Mouse (Mus musculus) Muller cell, postnatal 12 days (primary cell): ENCODE measurements around the gene Nit1.
"Not testable (repeated sequence)": the region's sequence is repeated elsewhere in the genome, so short reads cannot be mapped to it uniquely, and the experiment has no call there.

Source experiments
- DNase-seq: peaks from one replicate; pipeline ENCODE4 v3.0.0-alpha.2; 2015; ENCODE audit errors: inconsistent ontology term

Gene Nit1

DNA sequence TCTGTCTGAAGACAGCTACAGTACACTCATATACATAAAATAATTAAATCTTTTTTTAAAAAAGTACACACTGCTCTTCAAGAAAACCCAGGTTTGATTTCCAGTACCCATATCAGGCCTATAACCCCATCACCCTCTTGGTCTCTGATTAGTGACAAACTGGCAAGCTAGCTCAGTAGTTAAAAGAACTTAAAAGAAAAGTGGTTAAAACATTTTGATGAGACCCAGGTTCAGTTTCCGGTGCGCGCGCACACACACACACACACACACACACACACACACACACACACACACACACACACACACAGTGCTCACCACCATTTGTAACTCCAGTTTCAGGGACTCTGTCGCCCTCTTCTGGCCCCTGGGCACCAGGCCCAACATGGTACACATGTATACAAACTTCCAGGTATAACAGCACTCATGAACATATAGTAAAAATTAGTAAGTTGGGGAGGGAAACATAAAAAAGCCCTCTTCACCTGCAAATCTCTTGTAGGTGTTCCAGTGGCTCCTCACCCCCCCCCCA is 10.4 kb upstream of the Nit1 start:
- no peak for DNase-seq

DNA sequence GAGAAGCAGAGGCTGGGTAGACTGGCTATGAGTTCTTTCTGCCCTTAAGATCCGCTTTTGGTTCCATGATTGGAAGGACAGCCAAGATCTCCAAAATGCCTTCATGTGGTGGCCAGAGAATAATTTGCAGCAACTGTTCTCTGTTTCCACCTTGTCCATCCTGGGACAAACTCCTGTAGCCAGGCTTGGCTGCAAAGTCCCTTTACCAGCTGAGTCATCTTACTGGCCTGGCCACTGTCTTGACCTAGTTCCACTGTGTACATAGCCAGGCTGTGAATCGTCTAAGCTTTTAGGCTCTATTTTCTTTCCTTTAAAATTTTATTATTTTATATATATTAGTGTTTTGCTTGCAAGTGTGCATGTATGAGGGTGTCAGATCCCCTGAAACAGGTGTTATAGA is 3.8 kb upstream of the Nit1 start:
- DNase-seq: no peak

DNA sequence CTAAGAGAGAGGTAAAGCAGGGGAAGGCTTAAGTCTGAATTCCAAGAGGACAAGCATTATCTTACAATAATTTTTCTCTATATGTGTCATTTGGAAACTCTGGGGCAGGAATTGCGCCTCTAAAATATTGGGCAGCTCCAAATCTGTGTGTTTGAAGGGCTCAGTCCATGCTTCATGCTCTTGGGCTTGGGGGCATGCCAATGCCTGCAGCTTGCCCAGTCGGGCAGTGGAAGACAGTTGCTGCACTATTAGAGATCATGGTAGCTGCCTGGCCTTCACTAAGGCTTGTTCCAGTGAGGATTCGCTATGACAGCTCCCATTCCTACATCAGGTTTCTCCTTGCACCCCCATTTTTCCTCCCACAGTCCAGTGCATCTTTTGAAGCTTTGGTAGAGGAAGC is 3.2 kb upstream of the Nit1 start:
- no peak for DNase-seq

DNA sequence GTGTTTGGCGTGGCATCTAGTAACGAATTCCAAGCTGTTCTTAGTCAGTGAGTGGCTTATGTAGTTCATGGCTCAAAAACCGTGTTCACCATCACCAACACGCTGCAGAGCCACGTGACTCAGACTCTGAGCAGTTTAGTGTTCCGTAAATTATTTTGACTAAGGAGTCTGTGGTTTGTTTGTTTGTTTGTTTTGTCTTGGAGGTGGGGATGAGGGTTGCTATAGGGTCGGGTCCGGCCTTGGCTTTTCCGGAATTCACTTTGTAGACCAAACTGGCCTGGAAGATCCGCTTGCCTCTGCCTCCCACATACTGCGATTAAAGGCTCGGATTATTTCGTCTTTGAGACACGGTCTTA is 627 bp upstream of the Nit1 start:
- peak; percentile 39 for DNase-seq

DNA sequence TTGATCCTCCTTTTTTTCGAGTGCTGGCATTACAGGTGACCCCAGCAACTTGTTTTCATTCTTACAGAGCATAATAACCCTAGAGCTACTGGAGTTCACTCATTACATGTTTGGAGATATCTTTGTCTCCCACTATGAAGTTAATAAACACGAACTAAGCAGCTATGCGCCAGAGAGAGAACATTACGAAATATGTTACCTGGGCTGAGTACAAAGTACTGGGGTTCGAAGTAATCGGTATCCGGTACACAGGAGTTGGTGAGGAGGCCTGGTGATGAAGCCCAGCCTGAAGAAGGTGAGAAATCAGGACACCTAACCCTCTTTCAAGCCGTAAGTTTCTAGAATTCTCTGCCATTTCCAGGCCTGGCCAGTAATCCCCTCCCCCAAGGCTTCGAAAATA is 731 bp downstream of the Nit1 start:
- no peak for DNase-seq

DNA sequence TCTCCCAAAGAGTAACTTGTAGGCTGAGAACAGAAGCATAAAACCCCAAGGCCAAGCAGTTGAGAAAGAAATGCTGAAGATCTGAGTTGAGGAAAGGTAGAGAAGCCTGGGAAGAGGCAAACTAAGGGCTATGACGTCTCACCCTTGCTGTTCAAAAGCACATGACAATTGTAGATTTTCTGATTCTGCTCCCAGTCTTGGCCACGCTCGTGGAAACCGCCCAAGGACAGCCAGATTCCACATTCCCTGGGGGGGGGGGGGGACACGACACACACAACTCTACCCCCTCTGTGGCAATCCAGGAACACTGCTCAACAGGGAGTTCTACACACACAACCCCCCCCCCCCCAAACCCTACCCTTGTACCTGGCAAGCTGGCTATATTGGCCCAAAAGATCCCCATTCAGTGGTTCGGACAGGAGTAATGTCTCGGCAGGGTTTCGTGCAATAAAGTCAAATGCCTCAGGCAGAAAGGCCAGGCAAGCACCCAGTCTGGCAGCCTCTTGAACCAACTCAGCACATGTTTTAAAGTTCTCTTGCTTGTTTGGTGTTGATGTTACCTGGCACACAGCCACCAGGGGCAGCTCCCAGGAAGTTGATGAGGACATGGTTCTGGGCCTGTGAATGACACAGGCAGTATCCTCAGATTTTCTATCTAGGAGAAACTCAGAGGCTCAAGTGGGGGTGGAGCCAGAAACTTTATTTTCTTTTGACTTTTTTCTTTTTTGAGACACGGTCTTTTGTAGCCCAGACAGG is 1.3 kb downstream of the Nit1 start:
- DNase-seq: no peak

DNA sequence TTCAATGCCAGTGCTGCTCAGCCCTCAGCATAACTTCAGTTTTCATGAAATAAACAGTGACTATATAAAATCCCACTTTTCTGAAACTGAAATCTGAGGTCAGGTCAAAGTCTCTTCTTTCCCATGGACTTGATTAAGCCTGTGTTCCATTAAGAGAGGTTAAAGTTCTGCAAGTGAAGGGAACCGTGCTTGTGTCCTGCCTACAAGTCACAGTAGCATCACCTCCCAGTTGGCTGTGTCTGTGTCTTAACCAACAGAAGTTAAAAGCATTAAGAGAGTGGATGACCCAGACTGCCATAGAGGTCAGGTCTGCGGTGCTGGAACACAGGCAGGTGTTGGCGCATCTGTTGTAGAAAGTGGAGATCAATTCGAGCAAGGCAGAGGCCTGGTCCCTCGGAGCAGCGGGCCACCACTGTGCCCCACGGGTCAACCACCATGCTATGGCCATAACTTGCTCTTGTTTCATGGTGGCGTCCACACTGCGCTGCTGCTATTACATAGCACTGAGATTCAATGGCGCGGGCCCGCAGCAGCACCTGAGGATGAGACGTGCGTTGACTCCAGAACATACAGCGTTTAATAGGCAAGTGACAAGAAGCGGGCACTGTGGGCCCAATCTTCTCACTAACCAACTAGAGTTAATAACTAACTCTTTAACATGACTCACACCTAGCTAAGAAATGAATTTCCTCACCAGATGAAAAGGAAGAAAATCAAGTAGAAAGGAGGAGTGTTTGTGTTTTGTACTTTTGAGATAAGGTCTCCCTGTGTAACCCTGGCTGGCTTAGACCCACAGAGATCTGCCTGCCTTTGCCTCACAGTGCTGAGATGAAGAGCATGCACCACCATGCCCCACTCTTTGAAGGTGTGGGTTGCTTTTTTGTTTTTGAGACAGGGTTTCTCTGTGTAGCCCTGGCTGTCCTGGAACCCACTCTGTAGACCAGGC is 2.9 kb downstream of the Nit1 start:
- no peak for DNase-seq

DNA sequence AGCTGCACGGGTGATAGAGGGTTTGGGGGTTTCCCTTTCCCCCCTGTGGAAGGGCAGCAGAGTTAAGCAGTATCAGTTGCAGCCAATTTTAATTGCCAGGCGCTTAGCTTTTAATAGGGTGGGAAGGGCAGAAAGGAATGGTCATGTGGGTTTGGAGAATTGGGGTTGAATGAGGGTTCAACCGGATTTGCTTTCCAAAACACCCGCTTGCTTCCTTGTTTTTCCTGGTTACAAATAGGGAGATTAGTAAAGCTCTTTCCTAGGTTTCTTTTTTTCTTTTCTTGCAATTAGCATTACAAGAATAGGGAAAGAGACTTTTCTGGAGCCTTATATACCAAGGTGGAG is 15.3 kb downstream of the Nit1 start:
- peak; percentile 65 for DNase-seq

DNA sequence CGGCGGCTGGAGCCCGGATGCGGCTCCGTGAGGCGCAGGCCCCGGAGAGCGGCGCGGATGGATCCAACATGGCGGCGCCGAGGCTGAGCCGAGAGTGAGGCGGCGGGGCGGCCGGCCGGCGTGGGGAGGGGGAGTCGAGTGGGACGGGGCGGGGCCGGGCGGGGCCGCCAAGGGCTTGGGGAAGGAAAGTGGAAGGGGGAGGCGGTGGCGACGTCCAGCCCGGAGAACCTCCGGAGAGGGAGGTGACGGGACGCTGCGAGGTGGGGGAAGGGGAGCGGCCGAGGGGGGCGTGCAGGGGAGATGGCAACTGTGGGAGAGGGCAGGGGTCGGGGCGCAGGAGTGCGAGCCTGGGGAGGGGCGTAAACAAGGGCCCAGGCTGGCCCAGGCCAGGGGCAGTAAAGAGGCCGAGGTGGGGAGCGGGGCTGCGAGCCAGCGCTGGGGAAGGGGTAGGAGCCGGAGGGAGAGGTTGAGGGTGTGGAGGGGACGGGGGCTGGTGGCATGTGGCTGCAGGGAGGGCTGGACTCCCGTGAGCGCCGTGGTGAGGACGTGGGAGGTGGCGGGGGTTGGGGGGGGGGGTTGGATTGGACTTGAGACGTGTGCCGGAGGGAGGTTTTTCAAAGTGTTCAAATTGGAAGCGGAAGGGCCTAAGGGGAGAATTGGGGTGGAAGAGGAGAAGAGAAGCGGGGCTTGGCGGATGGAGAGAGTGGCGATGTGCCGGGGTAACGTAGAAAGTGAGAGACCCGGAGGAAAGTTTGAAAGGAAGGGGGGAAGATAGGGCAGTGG is 15.8 kb downstream of the Nit1 start:
- DNase-seq: no peak

DNA sequence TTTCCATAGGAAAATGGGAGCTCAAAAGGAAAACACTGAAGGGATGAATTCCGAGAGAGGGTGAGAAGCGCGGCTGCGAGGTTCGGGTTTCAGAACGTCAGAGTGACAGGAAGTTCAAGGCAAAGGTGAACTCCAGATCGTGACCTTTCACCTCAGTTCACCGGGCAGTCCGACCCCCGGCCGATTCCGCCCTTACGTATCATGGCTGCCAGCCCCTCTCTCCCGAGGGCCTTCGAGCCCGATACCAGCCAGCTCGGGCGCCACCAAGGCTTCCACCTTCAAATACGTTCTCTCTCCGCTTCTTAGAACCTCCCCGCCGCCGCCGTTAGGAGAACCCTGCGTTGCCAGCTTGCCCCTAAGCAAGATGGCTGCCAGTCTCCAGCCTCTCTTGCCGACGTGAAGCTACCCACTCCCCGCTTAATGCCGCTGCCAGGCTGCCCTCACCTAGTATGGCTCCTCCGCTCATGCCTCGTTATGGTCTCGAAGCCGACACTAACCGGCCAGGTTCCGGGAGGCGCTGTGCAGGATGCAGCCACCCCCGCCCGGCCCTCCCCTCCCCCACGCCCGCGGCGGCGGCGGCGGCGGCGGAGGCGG is 16.5 kb downstream of the Nit1 start, which contains the start of gene Dedd:
Gene Dedd, plus strand, starts transcription at position 307 of the 594 bp plus-strand sequence.
- peak; percentile 96 for DNase-seq

DNA sequence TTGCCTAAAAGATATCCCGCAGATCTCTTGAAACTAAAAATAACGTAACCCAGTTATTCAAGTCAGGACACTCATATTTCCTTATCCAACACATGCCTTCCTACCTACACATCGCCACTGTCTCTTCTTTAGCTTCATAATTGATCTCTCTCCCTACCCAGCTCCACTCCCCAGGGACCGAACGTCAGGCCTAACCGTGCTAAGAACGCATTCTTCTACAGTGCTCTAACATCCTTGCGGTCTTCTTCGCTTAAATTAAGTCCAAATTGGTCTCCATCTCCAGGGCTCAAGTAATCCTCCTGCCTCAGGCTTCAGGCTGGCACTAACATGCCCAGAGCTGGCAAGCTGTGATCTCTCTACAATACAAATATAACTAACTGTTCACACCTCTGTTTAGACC is 17.2 kb downstream of the Nit1 start:
- DNase-seq: peak; percentile 22

DNA sequence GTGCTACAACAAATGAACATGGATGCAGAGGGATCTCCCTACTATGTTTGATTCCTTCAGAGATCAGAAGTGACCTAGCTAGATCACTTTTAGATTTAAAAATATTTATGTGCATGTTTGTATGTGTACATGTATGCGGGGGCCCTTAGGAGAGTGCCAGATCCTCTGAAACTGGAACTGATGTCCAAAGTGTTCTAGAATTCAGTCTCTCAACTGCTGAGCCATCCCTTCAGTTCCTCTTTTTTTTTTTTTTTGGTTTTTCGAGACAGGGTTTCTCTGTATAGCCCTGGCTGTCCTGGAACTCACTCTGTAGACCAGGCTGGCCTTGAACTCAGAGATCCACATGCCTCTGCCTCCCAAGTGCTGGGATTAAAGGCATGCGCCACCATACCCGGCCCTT is 18.9 kb downstream of the Nit1 start:
- not testable (repeated sequence) for DNase-seq

DNA sequence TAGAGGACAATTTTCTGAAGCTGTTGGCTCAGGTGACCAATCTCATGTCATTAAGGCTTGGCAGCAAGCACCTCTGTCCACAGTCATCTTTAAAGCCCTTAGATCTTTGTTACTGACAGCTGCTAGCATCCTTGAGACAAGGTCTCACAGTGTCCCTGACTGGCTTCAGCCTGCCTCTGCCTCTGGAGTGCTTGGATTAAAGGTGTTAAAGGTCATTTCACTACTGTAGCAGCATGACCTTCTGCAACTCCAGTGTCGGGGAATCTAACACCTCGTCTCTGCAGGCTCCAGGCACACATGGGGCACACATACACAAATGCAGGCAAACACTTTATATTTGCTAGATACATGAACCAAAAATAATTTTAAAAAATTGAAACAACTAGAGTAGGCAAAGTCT is 19.9 kb downstream of the Nit1 start:
- DNase-seq: no peak

DNA sequence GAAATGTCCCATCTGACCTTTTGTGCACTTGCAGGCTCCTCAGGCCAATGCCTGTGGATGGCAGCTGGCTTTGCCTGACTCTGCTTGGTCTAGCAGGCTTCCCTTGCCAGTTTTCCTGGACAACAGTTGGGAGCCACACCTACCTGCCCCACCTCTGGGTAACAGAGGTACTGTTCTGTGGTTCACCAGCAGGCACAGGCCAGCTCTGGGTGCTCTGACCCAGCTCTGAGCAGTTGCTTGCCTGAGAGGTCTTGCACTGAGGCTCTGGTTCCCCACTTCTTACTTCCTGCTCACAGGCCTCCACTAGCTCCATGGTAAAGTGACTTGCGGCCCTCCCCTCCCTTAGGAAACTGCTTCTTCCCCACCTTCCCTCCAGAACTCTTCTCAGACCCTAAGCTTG is 23.4 kb downstream of the Nit1 start:
- no peak for DNase-seq

DNA sequence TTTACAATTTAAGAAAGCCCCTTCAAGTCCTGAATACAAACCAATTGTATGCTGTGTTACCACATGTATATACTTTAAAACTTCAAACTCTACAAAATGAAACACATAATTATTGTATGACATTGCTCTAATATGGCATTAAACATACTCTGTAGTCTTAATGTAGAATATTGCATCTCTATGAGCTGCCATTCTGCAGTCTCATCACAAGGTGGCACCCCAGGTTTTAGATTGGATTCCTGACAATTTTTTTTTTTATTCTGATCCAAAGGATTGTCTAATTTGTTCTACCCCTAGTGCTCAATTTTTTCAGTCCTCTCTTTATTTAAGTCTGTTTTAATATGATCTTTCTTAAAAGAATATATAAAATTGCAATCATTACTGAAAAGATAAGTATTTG is 24.0 kb downstream of the Nit1 start:
- peak; percentile 13 for DNase-seq

DNA sequence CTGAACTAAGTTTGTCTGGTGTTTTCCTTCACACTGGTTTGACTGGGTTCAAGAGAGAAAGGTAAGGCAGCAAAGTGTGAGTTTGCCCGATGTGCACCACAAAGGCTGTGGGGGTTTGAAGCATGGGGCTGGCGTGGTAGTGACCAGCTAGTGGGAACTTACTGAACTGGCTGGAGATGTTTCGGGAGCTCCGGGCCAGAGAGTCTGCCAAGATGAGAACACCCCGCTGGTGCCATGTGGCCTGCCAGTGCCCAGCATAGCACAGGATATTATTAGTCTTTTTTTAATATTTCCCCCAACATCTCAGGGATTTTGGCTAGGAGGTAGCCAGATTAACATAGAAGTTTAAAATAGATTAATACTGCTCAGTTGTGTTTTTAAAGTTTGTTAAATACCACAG is 25.3 kb downstream of the Nit1 start:
- DNase-seq: no peak

DNA sequence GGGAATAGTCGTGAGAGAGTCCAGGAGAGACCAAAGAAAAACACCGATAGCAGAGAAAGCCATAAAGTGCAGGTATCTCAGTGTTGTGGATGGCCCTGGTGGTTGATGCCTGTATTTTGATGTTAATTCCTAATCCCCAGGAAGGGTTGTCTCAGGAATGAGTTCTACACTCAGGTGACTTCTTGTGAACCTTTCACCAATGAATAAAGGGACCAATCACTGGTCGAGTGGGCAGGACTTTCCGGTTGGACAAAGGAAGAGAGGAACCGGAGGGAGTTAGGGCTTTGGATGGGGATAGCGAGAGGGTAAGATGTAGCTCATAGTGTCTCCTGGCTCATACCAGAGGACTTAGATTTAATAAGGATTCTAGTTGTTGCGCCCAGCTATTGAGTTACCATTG is 25.7 kb downstream of the Nit1 start:
- DNase-seq: no peak

DNA sequence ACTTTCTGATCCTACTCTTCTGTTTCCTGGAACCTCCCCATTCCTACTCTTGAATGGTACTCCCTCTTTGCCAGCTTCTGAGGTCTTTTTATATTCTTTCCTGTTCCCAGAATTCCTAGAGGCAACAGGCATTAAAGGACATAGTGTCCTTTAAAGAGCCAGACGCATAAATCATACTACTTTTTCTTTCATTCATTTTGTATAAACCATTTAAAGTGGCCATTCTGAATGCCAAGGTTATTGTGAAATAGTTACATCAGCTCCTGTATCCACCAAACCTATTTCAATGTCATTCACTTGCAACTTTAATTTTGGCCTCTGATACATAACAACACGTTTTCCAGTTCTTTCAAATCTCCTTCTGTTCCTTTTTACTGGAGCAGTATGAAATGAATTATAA is 36.1 kb downstream of the Nit1 start:
- DNase-seq: no peak

DNA sequence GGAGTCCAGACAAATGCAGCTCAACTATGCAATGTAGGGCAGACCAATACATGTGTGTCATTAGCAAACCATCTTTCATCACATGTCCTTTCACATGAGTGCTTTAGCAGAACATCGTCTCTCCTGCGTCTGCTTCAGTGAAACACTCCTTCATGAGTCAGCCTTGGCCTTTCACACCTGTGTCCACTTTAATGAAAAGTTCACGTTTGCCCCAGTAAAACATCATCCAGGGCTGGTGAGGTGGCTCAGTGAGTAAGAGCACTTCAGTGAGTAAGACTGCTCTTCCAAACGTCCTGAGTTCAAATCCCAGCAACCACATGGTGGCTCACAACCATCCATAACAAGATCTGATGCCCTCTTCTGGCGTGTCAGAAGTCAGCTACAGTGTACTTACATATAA is 39.3 kb downstream of the Nit1 start:
- not testable (repeated sequence) for DNase-seq

DNA sequence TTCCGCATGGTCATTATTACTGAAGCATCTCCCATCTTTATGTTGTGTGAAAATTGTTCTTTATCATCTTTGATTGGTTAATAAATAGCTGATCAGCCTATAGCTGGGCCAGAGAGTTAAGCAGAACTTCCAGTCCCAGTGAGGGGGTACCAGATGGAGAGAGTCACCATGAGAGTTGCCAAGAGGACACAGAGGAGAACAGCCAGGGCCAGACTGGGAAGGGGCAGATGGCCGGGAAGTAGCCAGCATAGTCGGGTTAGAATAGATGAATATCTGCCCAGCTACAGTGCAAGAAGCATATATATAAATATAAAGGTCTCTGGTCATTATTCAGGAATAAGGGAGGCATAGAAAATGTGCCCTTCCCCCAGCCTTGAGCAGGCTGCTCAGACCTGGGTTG is 47.2 kb downstream of the Nit1 start:
- no peak for DNase-seq

DNA sequence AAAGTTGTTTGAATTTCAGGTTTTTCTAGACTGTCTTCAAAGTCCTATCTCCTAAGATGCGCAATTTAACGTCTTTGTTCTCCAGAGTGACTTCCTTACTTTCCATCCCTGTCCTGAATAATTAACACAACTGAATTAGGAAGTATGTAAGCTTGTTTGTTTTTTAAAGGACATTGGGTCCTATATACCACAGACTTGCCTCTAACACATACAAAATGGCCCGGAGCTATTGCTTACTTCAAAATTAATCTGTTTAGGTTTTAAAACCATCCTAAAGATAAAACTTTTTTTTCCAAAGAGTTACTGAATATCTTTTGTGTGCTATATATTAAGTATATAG is 50.4 kb downstream of the Nit1 start:
- DNase-seq: no peak
